In the genomic region with DNA sequence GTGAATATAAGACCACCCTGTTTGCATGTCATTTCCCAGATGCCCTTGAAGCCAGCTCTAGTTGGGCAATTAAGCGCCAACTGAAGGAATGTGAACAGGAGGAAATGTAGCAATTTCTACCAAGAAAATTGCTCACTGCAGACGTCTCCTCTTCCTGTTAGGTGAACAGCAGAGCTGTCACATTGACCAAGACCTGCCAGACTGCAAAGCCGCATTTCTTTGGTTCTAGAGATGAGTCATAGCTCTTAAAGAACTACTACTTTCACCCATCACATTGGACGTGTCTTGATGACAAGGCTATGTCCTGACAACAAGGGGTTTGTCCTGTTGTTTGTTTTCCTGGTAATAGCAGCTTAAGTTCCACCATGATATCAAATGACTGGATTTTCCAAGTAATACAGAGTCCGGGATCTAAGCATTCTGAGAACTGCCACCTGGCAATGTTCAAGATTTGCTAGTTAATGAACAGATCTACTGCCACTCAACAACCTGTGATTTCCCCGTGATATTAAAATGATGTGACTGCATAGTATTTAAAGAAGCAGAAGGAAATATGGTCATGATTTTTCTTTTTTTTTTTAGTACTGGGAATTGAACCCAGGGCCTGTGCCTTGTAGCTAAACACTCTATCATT, we compare ENCODE assay signal across 16 mouse cellular contexts.
DNase-seq lines count a peak whose midpoint lies in the region; ATAC-seq lines count a peak whose summit lies in the region.
"Had no signal": no experiment of that assay in that cellular context is flagged by ENCODE, and none has a peak within 500 bp of the region (broad histone marks: within the 10 kb centered on the region; RNA-seq: fewer than 3 reads in every experiment).

No protein-coding gene starts in this region.

- H3K27ac ChIP-seq in kidney, embryonic 14.5 days (ENCODE audit: low read depth, low read length), result no peak overlapping the region
- H3K27ac ChIP-seq in heart, embryonic 11.5 days (ENCODE audit: low read depth, low read length), result no peak overlapping the region
- H3K27ac ChIP-seq: embryonic facial prominence, embryonic 13.5 days; hindbrain, embryonic 15.5 days; limb, embryonic 15.5 days had no signal

- H3K36me3 ChIP-seq in kidney, embryonic 14.5 days (ENCODE audit: control insufficient read depth, insufficient read depth, low read length), result no peaks in the 10 kb centered on the region
- no peaks in the 10 kb centered on the region for H3K36me3 ChIP-seq in heart, embryonic 11.5 days (ENCODE audit: control insufficient read depth, insufficient read depth, low read length)
- H3K36me3 ChIP-seq: embryonic facial prominence, embryonic 13.5 days; hindbrain, embryonic 15.5 days; limb, embryonic 15.5 days had no signal

- H3K27me3 ChIP-seq in kidney, embryonic 14.5 days (ENCODE audit: control insufficient read depth, insufficient read depth, low read length), result no peaks in the 10 kb centered on the region
- H3K27me3 ChIP-seq in heart, embryonic 11.5 days (ENCODE audit: control insufficient read depth, insufficient read depth, low read length), result no peaks in the 10 kb centered on the region
- H3K27me3 ChIP-seq: embryonic facial prominence, embryonic 13.5 days; hindbrain, embryonic 15.5 days; limb, embryonic 15.5 days had no signal

- no peak for ATAC-seq in kidney, embryonic 14.5 days (ENCODE audit: low FRiP score, low TSS enrichment)
- ATAC-seq in granulocyte monocyte progenitor cell, adult 5-6 weeks (replicated peaks; ENCODE audit: poor library complexity, severe bottlenecking), result peak; percentile 96
- 0 out of 2 replicates have a peak, but pooled peaks have one; percentile 68 for ATAC-seq in monocyte, adult 5-6 weeks (replicated peaks; ENCODE audit: insufficient number of reproducible peaks, low FRiP score, low TSS enrichment, poor library complexity, severe bottlenecking)
- no peak for ATAC-seq in heart, embryonic 11.5 days (replicated peaks; ENCODE audit: insufficient number of reproducible peaks, low FRiP score, low TSS enrichment)
- ATAC-seq: liver, postnatal 0 days had no signal

- no peaks in the 10 kb centered on the region for H3K9me3 ChIP-seq in kidney, embryonic 14.5 days (ENCODE audit: control insufficient read depth, low read length)
- no peaks in the 10 kb centered on the region for H3K9me3 ChIP-seq in heart, embryonic 11.5 days (replicated peaks; ENCODE audit: control insufficient read depth, low read length)
- H3K9me3 ChIP-seq: embryonic facial prominence, embryonic 13.5 days; hindbrain, embryonic 15.5 days; limb, embryonic 15.5 days had no signal

- DNase-seq in kidney, adult 18-20 months, result peak; percentile 20
- peak; percentile 51 for DNase-seq in A20 (ENCODE audit: low read depth, low spot score)
- DNase-seq in cerebellum, postnatal 4 days (ENCODE audit: low spot score in 2 of 2), result no peak
- no peak for DNase-seq in layer of hippocampus, adult 8-10 months (ENCODE audit: low spot score in 2 of 2)
- DNase-seq: heart, postnatal 10 days; layer of hippocampus, adult 9-11 months; liver, postnatal 0 days; right cerebral cortex, adult 18-20 months; thymus, postnatal 36 days had no signal

- 65% methylated on average over 6 of the region's 6 CpGs for WGBS in kidney, embryonic 14.5 days
- WGBS in heart, embryonic 11.5 days (ENCODE audit: insufficient replicate concordance), result 63% methylated on average over 6 of the region's 6 CpGs

- no peak overlapping the region for H3K4me3 ChIP-seq in kidney, embryonic 14.5 days (ENCODE audit: low read length)
- H3K4me3 ChIP-seq in heart, embryonic 11.5 days (ENCODE audit: low read depth, low read length), result no peak overlapping the region
- H3K4me3 ChIP-seq: embryonic facial prominence, embryonic 13.5 days; hindbrain, embryonic 15.5 days; limb, embryonic 15.5 days had no signal

- H3K9ac ChIP-seq in kidney, embryonic 14.5 days (ENCODE audit: low read depth, low read length), result no peak overlapping the region
- H3K9ac ChIP-seq in heart, embryonic 11.5 days (ENCODE audit: low read depth, low read length), result no peak overlapping the region
- H3K9ac ChIP-seq: embryonic facial prominence, embryonic 13.5 days; hindbrain, embryonic 15.5 days; limb, embryonic 15.5 days; liver, postnatal 0 days had no signal

- H3K4me1 ChIP-seq in kidney, embryonic 14.5 days (ENCODE audit: control insufficient read depth, insufficient read depth, low read length), result no peaks in the 10 kb centered on the region
- no peaks in the 10 kb centered on the region for H3K4me1 ChIP-seq in heart, embryonic 11.5 days (ENCODE audit: control insufficient read depth, insufficient read depth, low read length)
- H3K4me1 ChIP-seq: embryonic facial prominence, embryonic 13.5 days; hindbrain, embryonic 15.5 days; limb, embryonic 15.5 days had no signal

- H3K4me2 ChIP-seq in kidney, embryonic 14.5 days (replicated peaks; ENCODE audit: low read depth, low read length), result no peak overlapping the region
- H3K4me2 ChIP-seq in heart, embryonic 11.5 days, result no peak overlapping the region
- H3K4me2 ChIP-seq: embryonic facial prominence, embryonic 13.5 days; hindbrain, embryonic 15.5 days; limb, embryonic 15.5 days had no signal

Comparison
In these comparisons a context has a peak if more than half of its experiments do, and no peak if none do; other contexts are left out.
1. DNase-seq: peak in kidney, adult 18-20 months (single experiment) and A20 (single experiment); none in cerebellum, postnatal 4 days (0 of 2) and layer of hippocampus, adult 8-10 months (0 of 2).
2. ATAC-seq: peak in granulocyte monocyte progenitor cell, adult 5-6 weeks (single experiment) and monocyte, adult 5-6 weeks (single experiment); none in kidney, embryonic 14.5 days (single experiment) and heart, embryonic 11.5 days (single experiment).